Mouse (Mus musculus): ENCODE data around the gene Actrt2. TPM values are rescaled to one million over a fixed set of nuclear protein-coding genes. Genes with fewer than 3 reads are reported as not detected.

Actrt2 gene
- polyA plus RNA-seq, 1 experiment from 2014 or later: not detected

GRCm38 (mm10) chr4:154636053-154636433, 31.6 kb downstream of the Actrt2 start:
- Histone ChIP-seq H3K36me3 (ENCODE audit: control insufficient read depth, insufficient read depth, low read length) (no peaks in the 10 kb centered on the region), H3K9me3 (ENCODE audit: control insufficient read depth, low read length) (no peaks in the 10 kb centered on the region), H3K27me3 (replicated peaks; ENCODE audit: control insufficient read depth, insufficient read depth, low read length) (peaks cover 66% of the 10 kb centered on the region), H3K4me2 (ENCODE audit: low read depth, low read length) (peak overlapping the region; percentile 91), H3K4me1 (ENCODE audit: control insufficient read depth, insufficient read depth, low read length) (peaks cover 25% of the 10 kb centered on the region), H3K9ac (ENCODE audit: low read depth, low read length) (peak overlapping the region; percentile 87), H3K27ac (ENCODE audit: low read length) (peak overlapping the region; percentile 90), H3K4me3 (ENCODE audit: low read length) (peak overlapping the region; percentile 79)
- WGBS: under 1% methylated on average over 23 of the region's 30 CpGs
- ATAC-seq: peak; percentile 58

- Histone ChIP-seq H3K9ac (ENCODE audit: low read depth, low read length) (peak overlapping the region; percentile 87), H3K4me3 (ENCODE audit: low read length) (peak overlapping the region; percentile 79), H3K9me3 (ENCODE audit: control insufficient read depth, low read length) (no peaks in the 10 kb centered on the region), H3K27ac (ENCODE audit: low read length) (peak overlapping the region; percentile 90), H3K36me3 (ENCODE audit: control insufficient read depth, insufficient read depth, low read length) (no peaks in the 10 kb centered on the region), H3K27me3 (replicated peaks; ENCODE audit: control insufficient read depth, insufficient read depth, low read length) (peaks cover 64% of the 10 kb centered on the region), H3K4me2 (ENCODE audit: low read depth, low read length) (peak overlapping the region; percentile 91), H3K4me1 (ENCODE audit: control insufficient read depth, insufficient read depth, low read length) (peaks cover 29% of the 10 kb centered on the region)
- peak; percentile 52 for ATAC-seq
- WGBS: under 1% methylated on average over 94 of the region's 94 CpGs
Measured at GRCm38 (mm10) chr4:154635241-154636052, 32.2 kb downstream of the Actrt2 start.

- no peaks in the 10 kb centered on the region for H3K36me3 ChIP-seq (ENCODE audit: control insufficient read depth, insufficient read depth, low read length)
- H3K4me3 ChIP-seq (ENCODE audit: low read length): peak overlapping the region; percentile 79
- peaks cover 58% of the 10 kb centered on the region for H3K27me3 ChIP-seq (replicated peaks; ENCODE audit: control insufficient read depth, insufficient read depth, low read length)
- peak overlapping the region; percentile 90 for H3K27ac ChIP-seq (ENCODE audit: low read length)
- H3K9ac ChIP-seq (ENCODE audit: low read depth, low read length): peak overlapping the region; percentile 87
- H3K4me2 ChIP-seq (ENCODE audit: low read depth, low read length): peak overlapping the region; percentile 91
- H3K4me1 ChIP-seq (ENCODE audit: control insufficient read depth, insufficient read depth, low read length): peaks cover 31% of the 10 kb centered on the region
- no peak for ATAC-seq
- WGBS: 21% methylated on average over 44 of the region's 44 CpGs
- H3K9me3 ChIP-seq (ENCODE audit: control insufficient read depth, low read length): no peaks in the 10 kb centered on the region
Measured at GRCm38 (mm10) chr4:154634470-154635240, 33.0 kb downstream of the Actrt2 start.

- H3K4me2 ChIP-seq (ENCODE audit: low read depth, low read length): peak overlapping the region; percentile 91
- H3K9ac ChIP-seq (ENCODE audit: low read depth, low read length): peak overlapping the region; percentile 87
- peak overlapping the region; percentile 90; the same call in 1 of the 2 replicates for H3K27ac ChIP-seq (ENCODE audit: low read length)
- WGBS: 44% methylated on average over 3 of the region's 3 CpGs
- no peaks in the 10 kb centered on the region for H3K36me3 ChIP-seq (ENCODE audit: control insufficient read depth, insufficient read depth, low read length)
- H3K9me3 ChIP-seq (ENCODE audit: control insufficient read depth, low read length): no peaks in the 10 kb centered on the region
- H3K4me3 ChIP-seq (ENCODE audit: low read length): peak overlapping the region; percentile 79
- peaks cover 53% of the 10 kb centered on the region for H3K27me3 ChIP-seq (replicated peaks; ENCODE audit: control insufficient read depth, insufficient read depth, low read length)
- ATAC-seq: no peak
- H3K4me1 ChIP-seq (ENCODE audit: control insufficient read depth, insufficient read depth, low read length): peaks cover 32% of the 10 kb centered on the region
Measured at GRCm38 (mm10) chr4:154634001-154634400, 33.7 kb downstream of the Actrt2 start.

GRCm38 (mm10) chr4:154632800-154633764, 34.6 kb downstream of the Actrt2 start:
- Histone ChIP-seq H3K36me3 (ENCODE audit: control insufficient read depth, insufficient read depth, low read length) (no peaks in the 10 kb centered on the region), H3K4me2 (ENCODE audit: low read depth, low read length) (peak overlapping the region; percentile 91), H3K4me1 (ENCODE audit: control insufficient read depth, insufficient read depth, low read length) (peaks cover 37% of the 10 kb centered on the region), H3K27ac (ENCODE audit: low read length) (peak overlapping the region; percentile 0; the same call in 1 of the 2 replicates), H3K9ac (ENCODE audit: low read depth, low read length) (peak overlapping the region; percentile 87), H3K27me3 (replicated peaks; ENCODE audit: control insufficient read depth, insufficient read depth, low read length) (peaks cover 46% of the 10 kb centered on the region; the same call in 1 of the 2 replicates), H3K9me3 (ENCODE audit: control insufficient read depth, low read length) (no peaks in the 10 kb centered on the region), H3K4me3 (ENCODE audit: low read length) (peak overlapping the region; percentile 79)
- no peak for ATAC-seq
- WGBS: 41% methylated on average over 14 of the region's 14 CpGs

- H3K4me1 ChIP-seq (ENCODE audit: control insufficient read depth, insufficient read depth, low read length): peaks cover 39% of the 10 kb centered on the region
- peak overlapping the region; percentile 40; the same call in 1 of the 2 replicates for H3K9ac ChIP-seq (ENCODE audit: low read depth, low read length)
- H3K27ac ChIP-seq (ENCODE audit: low read length): peak overlapping the region; percentile 68
- WGBS: 49% methylated on average over 3 of the region's 3 CpGs
- no peak overlapping the region for H3K4me2 ChIP-seq (ENCODE audit: low read depth, low read length)
- ATAC-seq: no peak
- no peaks in the 10 kb centered on the region for H3K36me3 ChIP-seq (ENCODE audit: control insufficient read depth, insufficient read depth, low read length)
- peaks cover 40% of the 10 kb centered on the region; the same call in 1 of the 2 replicates for H3K27me3 ChIP-seq (replicated peaks; ENCODE audit: control insufficient read depth, insufficient read depth, low read length)
- no peaks in the 10 kb centered on the region for H3K9me3 ChIP-seq (ENCODE audit: control insufficient read depth, low read length)
- no peak overlapping the region for H3K4me3 ChIP-seq (ENCODE audit: low read length)
Measured at GRCm38 (mm10) chr4:154630763-154631162, 36.9 kb downstream of the Actrt2 start.

- peak; percentile 73 for ATAC-seq
- 65% methylated on average over 5 of the region's 5 CpGs for WGBS
- H3K4me2 ChIP-seq (ENCODE audit: low read depth, low read length): no peak overlapping the region
- peaks cover 15% of the 10 kb centered on the region; the same call in 1 of the 2 replicates for H3K27me3 ChIP-seq (replicated peaks; ENCODE audit: control insufficient read depth, insufficient read depth, low read length)
- no peak overlapping the region for H3K4me3 ChIP-seq (ENCODE audit: low read length)
- H3K36me3 ChIP-seq (ENCODE audit: control insufficient read depth, insufficient read depth, low read length): no peaks in the 10 kb centered on the region
- no peaks in the 10 kb centered on the region for H3K9me3 ChIP-seq (ENCODE audit: control insufficient read depth, low read length)
- 0 out of 2 replicates have a peak overlapping the region, but pooled peaks have one; percentile 1 for H3K9ac ChIP-seq (ENCODE audit: low read depth, low read length)
- peaks cover 35% of the 10 kb centered on the region for H3K4me1 ChIP-seq (ENCODE audit: control insufficient read depth, insufficient read depth, low read length)
- H3K27ac ChIP-seq (ENCODE audit: low read length): peak overlapping the region; percentile 13
Measured at GRCm38 (mm10) chr4:154627419-154628142, 40.1 kb downstream of the Actrt2 start.

GRCm38 (mm10) chr4:154626282-154626681, 41.4 kb downstream of the Actrt2 start:
- ATAC-seq: no peak
- Histone ChIP-seq H3K27ac (ENCODE audit: low read length) (no peak overlapping the region; the same call in 1 of the 2 replicates), H3K4me3 (ENCODE audit: low read length) (no peak overlapping the region), H3K9me3 (ENCODE audit: control insufficient read depth, low read length) (no peaks in the 10 kb centered on the region), H3K9ac (ENCODE audit: low read depth, low read length) (no peak overlapping the region), H3K4me2 (ENCODE audit: low read depth, low read length) (no peak overlapping the region), H3K36me3 (ENCODE audit: control insufficient read depth, insufficient read depth, low read length) (no peaks in the 10 kb centered on the region), H3K4me1 (ENCODE audit: control insufficient read depth, insufficient read depth, low read length) (peaks cover 35% of the 10 kb centered on the region), H3K27me3 (replicated peaks; ENCODE audit: control insufficient read depth, insufficient read depth, low read length) (peaks cover 9% of the 10 kb centered on the region; the same call in 1 of the 2 replicates)
- WGBS: 83% methylated on average over 2 of the region's 2 CpGs

Measured in intestine, embryonic 16.5 days (tissue).